8 mouse cellular contexts compared by ENCODE assay signal in the genomic region with DNA sequence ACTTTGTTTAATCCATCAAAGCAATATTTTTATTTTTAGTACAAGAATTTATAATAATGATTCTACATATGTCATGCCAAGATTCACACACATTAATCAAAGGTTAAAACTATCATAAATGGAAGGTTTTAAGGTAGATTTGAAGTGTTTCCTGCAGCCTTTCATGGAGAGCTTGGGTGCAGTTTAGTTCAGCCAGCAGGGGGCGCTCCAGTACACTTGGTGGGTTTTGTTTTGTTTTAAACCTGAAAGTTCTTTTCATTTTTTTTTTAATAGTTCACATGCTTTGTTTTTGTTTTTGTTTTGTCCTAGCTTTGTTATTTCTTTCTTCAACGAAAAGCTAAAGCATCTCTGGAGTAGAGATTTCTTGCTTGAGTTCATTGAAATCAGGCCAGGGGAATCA.
A peak's percentile ranks its signal among the peaks of the same experiment; 100 is the strongest.
DNase-seq lines count a peak whose midpoint lies in the region; ATAC-seq and TF ChIP-seq lines count a peak whose summit lies in the region.

No protein-coding gene starts in this region.

- DNase-seq in forebrain, embryonic 11.5 days (ENCODE audit: low spot score): peak; percentile 75
- peak; percentile 50 for DNase-seq in liver
- DNase-seq in brain, embryonic 14.5 days (ENCODE audit: low read depth): peak; percentile 53
- peak; percentile 44 for DNase-seq in kidney, postnatal 14 days
- DNase-seq in lung, postnatal 25 days (ENCODE audit: low spot score): peak; percentile 1
- peak; percentile 5 to 8 for DNase-seq in thymus, postnatal 36 days

- TF ChIP-seq POLR2A in brain, embryonic 14.5 days (IDR thresholded peaks at IDR 0.05; ENCODE audit: borderline replicate concordance, extremely low read depth, insufficient read depth, insufficient read length, poor library complexity, severe bottlenecking): no peak

- ATAC-seq in forebrain, embryonic 11.5 days (replicated peaks; ENCODE audit: low FRiP score): no peak
- no peak for ATAC-seq in forebrain, embryonic 12.5 days (ENCODE audit: low FRiP score)
- ATAC-seq in liver, embryonic 12.5 days: no peak

- no peaks in the 10 kb centered on the region for H3K36me3 ChIP-seq in forebrain, embryonic 11.5 days (ENCODE audit: control insufficient read depth, insufficient read depth, low read length)
- no peaks in the 10 kb centered on the region for H3K36me3 ChIP-seq in forebrain, embryonic 12.5 days (replicated peaks)
- H3K36me3 ChIP-seq in liver, embryonic 12.5 days: no peaks in the 10 kb centered on the region

- no peaks in the 10 kb centered on the region for H3K4me1 ChIP-seq in forebrain, embryonic 11.5 days (replicated peaks; ENCODE audit: control insufficient read depth, insufficient read depth, low read length)
- no peaks in the 10 kb centered on the region for H3K4me1 ChIP-seq in forebrain, embryonic 12.5 days
- no peaks in the 10 kb centered on the region for H3K4me1 ChIP-seq in liver, embryonic 12.5 days

- H3K27me3 ChIP-seq in forebrain, embryonic 11.5 days (ENCODE audit: control insufficient read depth, insufficient read depth, low read length): no peaks in the 10 kb centered on the region
- H3K27me3 ChIP-seq in forebrain, embryonic 12.5 days: no peaks in the 10 kb centered on the region
- no peaks in the 10 kb centered on the region for H3K27me3 ChIP-seq in liver, embryonic 12.5 days (replicated peaks)

- H3K9ac ChIP-seq in forebrain, embryonic 11.5 days (ENCODE audit: low read length): no peak overlapping the region
- H3K9ac ChIP-seq in forebrain, embryonic 12.5 days: no peak overlapping the region
- H3K9ac ChIP-seq in liver, embryonic 12.5 days: no peak overlapping the region

- peak; percentile 63; the same call in 1 of the 2 replicates for TF ChIP-seq CTCF in brain, embryonic 14.5 days (IDR thresholded peaks at IDR 0.05; ENCODE audit: borderline replicate concordance, extremely low read depth, insufficient read depth, insufficient read length)

- H3K4me2 ChIP-seq in forebrain, embryonic 11.5 days (ENCODE audit: low read depth, low read length, severe bottlenecking): no peak overlapping the region
- H3K4me2 ChIP-seq in forebrain, embryonic 12.5 days: no peak overlapping the region
- no peak overlapping the region for H3K4me2 ChIP-seq in liver, embryonic 12.5 days

- no peak overlapping the region for H3K4me3 ChIP-seq in forebrain, embryonic 11.5 days (ENCODE audit: low read depth, low read length)
- H3K4me3 ChIP-seq in forebrain, embryonic 12.5 days (replicated peaks): no peak overlapping the region
- H3K4me3 ChIP-seq in liver, embryonic 12.5 days: no peak overlapping the region

- no peaks in the 10 kb centered on the region for H3K9me3 ChIP-seq in forebrain, embryonic 11.5 days (ENCODE audit: control insufficient read depth, low read length)
- no peaks in the 10 kb centered on the region for H3K9me3 ChIP-seq in forebrain, embryonic 12.5 days
- no peaks in the 10 kb centered on the region for H3K9me3 ChIP-seq in liver, embryonic 12.5 days (replicated peaks)

- no peak overlapping the region for H3K27ac ChIP-seq in forebrain, embryonic 11.5 days (ENCODE audit: low read depth, low read length)
- no peak overlapping the region for H3K27ac ChIP-seq in forebrain, embryonic 12.5 days
- no peak overlapping the region for H3K27ac ChIP-seq in liver, embryonic 12.5 days

- WGBS in forebrain, embryonic 11.5 days: 6% methylated on average over 2 of the region's 2 CpGs
- 10% methylated on average over 2 of the region's 2 CpGs for WGBS in forebrain, embryonic 12.5 days
- WGBS in liver, embryonic 12.5 days (ENCODE audit: insufficient replicate concordance): 2% methylated on average over 2 of the region's 2 CpGs

Comparison
In these comparisons a context has a peak if more than half of its experiments do, and no peak if none do; other contexts are left out.
1. DNase-seq: peak in every context shown above with its lines; median percentile 75 in forebrain, embryonic 11.5 days; 53 in brain, embryonic 14.5 days; 50 in liver; 44 in kidney, postnatal 14 days; 6 in thymus, postnatal 36 days; 1 in lung, postnatal 25 days.